Mouse (Mus musculus) G1E (cell line): ENCODE results near the gene Nup210.

Experiments used
- CTCF ChIP-seq: IDR thresholded peaks from 2 replicates; pipeline ENCODE4 v1.5.1; 2012; ENCODE audit warnings: low read depth, low read length, inconsistent platforms, mixed read lengths
- GATA1 ChIP-seq: IDR thresholded peaks from 2 replicates; pipeline ENCODE4 v1.6.1; 2012; ENCODE audit warnings: borderline replicate concordance, low read length, inconsistent platforms, mixed read lengths
- GATA2 ChIP-seq: IDR thresholded peaks from 2 replicates; pipeline ENCODE4 v1.6.1; 2012; ENCODE audit warnings: low read depth, low read length, inconsistent platforms, borderline replicate concordance
- POLR2AphosphoS5 ChIP-seq: IDR thresholded peaks from 2 replicates; pipeline ENCODE4 v1.6.1; 2012; ENCODE audit warnings: low read depth, low read length, inconsistent platforms; ENCODE audit not compliant: insufficient replicate concordance
- TAL1 ChIP-seq: conservative IDR thresholded peaks from 2 replicates; pipeline ENCODE4 v1.6.1; 2012; ENCODE audit warnings: low read depth, low read length, inconsistent platforms, mixed read lengths

GRCm38 (mm10) chr6:91067048-91067447 is 49.6 kb downstream of the Nup210 start:
- no peak for TF ChIP-seq CTCF
- no peak for TF ChIP-seq GATA1
- no peak for TF ChIP-seq TAL1
- TF ChIP-seq GATA2 = no peak
- no peak for TF ChIP-seq POLR2AphosphoS5
